Mouse (Mus musculus) hematopoietic multipotent progenitor cell, adult 10-12 weeks (in vitro differentiated cells): ENCODE data around the gene Vmn2r103. TPM values are rescaled to one million over a fixed set of nuclear protein-coding genes. Genes with fewer than 3 reads are reported as not detected.

ENCODE experiments used
- polyA plus RNA-seq: library from polyadenylated mRNA; stranded (reverse); fragments of >175 nt; gene quantifications from 2 replicates; pipeline ENCODE4 v1.2.3, GENCODE M21; 2012; ENCODE audit warnings: low replicate concordance

The Vmn2r103 gene
- polyA plus RNA-seq = not detected in 2 replicates

DNA sequence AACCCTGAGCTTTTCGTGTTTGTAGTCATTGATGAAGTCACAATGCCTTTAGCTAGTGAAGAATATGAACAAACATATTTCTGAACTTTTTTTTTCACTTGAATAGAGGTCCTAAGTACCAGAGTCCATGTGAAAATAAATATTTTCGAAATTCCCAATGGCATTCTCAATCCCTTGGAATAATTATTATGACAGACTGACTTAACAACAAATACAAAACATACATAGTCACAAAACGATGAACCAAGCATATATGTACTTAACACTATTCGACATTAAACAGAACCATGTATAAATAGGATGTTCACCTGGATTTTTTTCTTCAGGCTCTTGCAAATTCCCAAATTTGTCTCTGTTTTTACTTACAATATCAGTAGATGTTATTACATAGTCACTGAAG lies at the start of gene Vmn2r103:
Gene Vmn2r103, plus strand, starts transcription at position 301 of the 400 bp plus-strand sequence.

Other genes starting within 250 kb of the Vmn2r103 start
- gene Vmn2r101, start 196.1 kb upstream of the Vmn2r103 start, polyA plus RNA-seq = not detected in 2 replicates
- not detected in 2 replicates for gene Vmn2r102, start 113.0 kb upstream of the Vmn2r103 start, polyA plus RNA-seq